Mouse (Mus musculus): ENCODE results near the gene Tnk2.

DNA sequence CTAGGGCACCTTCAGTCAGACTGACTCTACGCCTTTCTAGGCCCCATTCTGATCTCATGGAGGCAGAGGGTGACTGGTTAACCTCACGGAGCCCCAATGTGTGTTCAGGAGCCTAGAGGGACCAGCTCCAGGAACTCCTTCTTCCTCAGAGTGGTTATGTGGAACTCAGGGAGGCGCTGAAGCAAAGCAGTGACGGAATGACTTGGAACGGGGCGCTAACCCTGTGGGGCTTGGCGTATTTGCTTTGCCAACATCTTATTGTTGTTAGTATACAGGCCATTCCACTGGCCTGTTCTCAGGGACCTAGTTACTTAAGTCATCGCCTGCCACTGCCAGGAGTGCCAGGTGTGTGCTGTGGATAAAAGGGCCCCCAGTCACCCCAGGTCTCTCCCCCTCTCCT lies 65.4 kb downstream of the Tnk2 start:
- TF ChIP-seq CTCF (IDR thresholded peaks at IDR 0.05; ENCODE audit: borderline replicate concordance, insufficient read depth, low read depth, low read length) = no peak
- TF ChIP-seq POLR2A (IDR thresholded peaks at IDR 0.05; ENCODE audit: borderline replicate concordance, insufficient read depth, low read length) = no peak
